Mouse (Mus musculus) liver, embryonic 14.5 days (tissue): Measurements from ENCODE around the gene Sh3bp4.

Source experiments
- CTCF ChIP-seq: IDR thresholded peaks from 2 replicates; pipeline ENCODE4 v1.5.1; 2016; ENCODE audit warnings: antibody characterized with exemption, low read depth, control low read depth
- EP300 ChIP-seq: IDR thresholded peaks from 2 replicates; pipeline ENCODE4 v1.6.1; 2016; ENCODE audit warnings: antibody characterized with exemption, low read depth

GRCm38 (mm10) chr1:89045403-89045802, 24.8 kb upstream of the Sh3bp4 start:
- TF ChIP-seq CTCF (no peak), EP300 (no peak)
